Mouse (Mus musculus) liver, adult 2 months (tissue): ENCODE results near the gene Kat2a. TPM values are rescaled to one million over a fixed set of nuclear protein-coding genes. Genes with fewer than 3 reads are reported as not detected.

ENCODE experiments used
- DNase-seq: peaks from one replicate; pipeline ENCODE4 v3.0.0-alpha.2; 2011; ENCODE audit warnings: low read depth, low spot score; ENCODE audit errors: extremely low read depth
- H3K27ac ChIP-seq: fragments of 200-500 bp; replicated peaks from 2 replicates; pipeline ENCODE4 v1.5.1; 2012; ENCODE audit warnings: low read depth, mild to moderate bottlenecking, control low read depth, inconsistent platforms, low read length; ENCODE audit not compliant: insufficient read depth
- H3K27me3 ChIP-seq: fragments of 200-500 bp; 2 replicates; pipeline ENCODE4 v1.6.1; 2012; ENCODE audit warnings: mild to moderate bottlenecking, moderate library complexity, low read length, inconsistent platforms; ENCODE audit not compliant: control insufficient read depth, insufficient read depth
- H3K36me3 ChIP-seq: fragments of 200-500 bp; 2 replicates; pipeline ENCODE4 v1.6.1; 2012; ENCODE audit warnings: low read length, inconsistent platforms; ENCODE audit not compliant: control insufficient read depth, insufficient read depth
- H3K4me1 ChIP-seq: fragments of 200-500 bp; 2 replicates; pipeline ENCODE4 v1.6.1; 2011; ENCODE audit warnings: low read length; ENCODE audit not compliant: control insufficient read depth, insufficient read depth
- H3K4me3 ChIP-seq: fragments of 200-500 bp; 2 replicates; pipeline ENCODE4 v1.5.1; 2011; ENCODE audit warnings: low read depth, mild to moderate bottlenecking, control low read depth, low read length, moderate library complexity; ENCODE audit not compliant: insufficient read depth
- H3K79me2 ChIP-seq: fragments of 200-500 bp; 2 replicates; pipeline ENCODE4 v1.6.1; 2012; ENCODE audit warnings: inconsistent platforms, mild to moderate bottlenecking, low read length, moderate library complexity; ENCODE audit not compliant: control insufficient read depth, insufficient read depth
- H3K9ac ChIP-seq: fragments of 200-500 bp; 2 replicates; pipeline ENCODE4 v1.6.1; 2012; ENCODE audit warnings: low read depth, mild to moderate bottlenecking, control low read depth, inconsistent platforms, low read length
- CTCF ChIP-seq: fragments of 200-500 bp; IDR thresholded peaks from 2 replicates; pipeline ENCODE4 v1.5.1; 2011; ENCODE audit warnings: low read depth, low read length, control low read depth
- POLR2A ChIP-seq: fragments of 200-500 bp; IDR thresholded peaks from 2 replicates; pipeline ENCODE4 v1.6.1; 2011; ENCODE audit warnings: low read length, control low read depth; ENCODE audit not compliant: insufficient read depth; ENCODE audit errors: extremely low read depth
- WGBS: fragments of 180-500 bp; shearing (Covaris S2); methylation state at CpG from one replicate; pipeline ENCODE4 v1.1.7; 2018; 5-methylcytosine and 5-hydroxymethylcytosine counted together
- polyA plus RNA-seq: library from polyadenylated mRNA; depleted of rRNA; stranded (reverse); fragments of >200 nt; gene quantifications from 2 replicates; pipeline ENCODE4 v1.2.3, GENCODE M21; 2012
- total RNA-seq: library from RNA; depleted of rRNA; stranded (reverse); fragments of >200 nt; gene quantifications from 2 replicates; pipeline ENCODE4 v1.2.3, GENCODE M21; 2014

The Kat2a gene
- total and polyA plus RNA-seq, 2 experiments, result 3.3 to 18.9 TPM

DNA sequence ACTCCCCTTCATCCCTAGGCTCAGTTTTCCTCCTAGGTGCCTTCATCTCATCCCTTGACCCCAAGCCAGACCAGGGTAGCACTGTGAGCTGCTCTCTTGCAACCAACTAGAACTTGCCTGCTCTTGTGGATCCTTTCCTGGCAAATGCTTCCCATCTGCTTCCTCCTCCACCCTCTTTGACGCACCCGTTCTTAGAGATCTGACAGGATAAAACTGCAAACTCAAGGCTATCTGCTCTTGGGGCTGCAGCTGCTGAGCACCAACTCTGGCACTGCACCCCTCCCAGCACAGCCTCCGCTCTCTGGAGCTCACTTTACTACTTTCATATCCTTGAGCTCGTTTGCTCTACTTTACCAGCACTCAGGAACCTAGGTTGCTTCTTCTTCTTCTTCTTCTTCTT lies 36.4 kb upstream of the Kat2a start:
- Histone ChIP-seq H3K27me3 (no peaks in the 10 kb centered on the region), H3K4me3 (no peak overlapping the region), H3K4me1 (0 out of 2 replicates have a peak, but pooled peaks cover 3% of the 10 kb centered on the region), H3K36me3 (no peaks in the 10 kb centered on the region), H3K9ac (no peak overlapping the region), H3K79me2 (no peaks in the 10 kb centered on the region), H3K27ac (no peak overlapping the region)
- no peak for TF ChIP-seq POLR2A
- no peak for TF ChIP-seq CTCF
- DNase-seq, result no peak
- WGBS, result 81% methylated on average over 4 of the region's 4 CpGs

DNA sequence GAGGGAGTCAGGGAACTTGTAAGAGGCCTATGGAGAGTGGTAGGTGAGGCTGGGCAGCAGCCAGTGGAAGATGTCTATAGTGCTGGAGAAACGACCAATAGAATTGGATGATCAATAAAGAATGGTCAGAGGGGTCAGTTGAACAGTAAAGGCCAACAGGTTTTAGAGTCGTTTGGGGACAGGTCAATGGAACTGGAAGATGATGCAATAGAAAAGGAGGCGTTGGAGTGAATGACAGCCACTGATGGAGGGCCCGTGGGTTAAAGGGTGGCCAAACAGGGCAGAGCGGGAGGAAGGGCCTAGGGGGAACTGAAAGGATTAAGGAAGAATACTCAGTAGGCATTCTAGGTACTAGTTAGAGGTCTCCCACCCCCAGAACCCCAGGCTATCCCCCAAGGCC lies 34.8 kb upstream of the Kat2a start:
- no peak overlapping the region for H3K4me3 ChIP-seq
- no peaks in the 10 kb centered on the region for H3K79me2 ChIP-seq
- no peak overlapping the region for H3K27ac ChIP-seq
- no peaks in the 10 kb centered on the region for H3K36me3 ChIP-seq
- WGBS, result 17% methylated on average over 5 of the region's 5 CpGs
- H3K4me1 ChIP-seq, result 0 out of 2 replicates have a peak, but pooled peaks cover 3% of the 10 kb centered on the region
- TF ChIP-seq CTCF (no peak), POLR2A (no peak)
- H3K27me3 ChIP-seq, result no peaks in the 10 kb centered on the region
- peak; percentile 79 for DNase-seq
- H3K9ac ChIP-seq, result no peak overlapping the region

DNA sequence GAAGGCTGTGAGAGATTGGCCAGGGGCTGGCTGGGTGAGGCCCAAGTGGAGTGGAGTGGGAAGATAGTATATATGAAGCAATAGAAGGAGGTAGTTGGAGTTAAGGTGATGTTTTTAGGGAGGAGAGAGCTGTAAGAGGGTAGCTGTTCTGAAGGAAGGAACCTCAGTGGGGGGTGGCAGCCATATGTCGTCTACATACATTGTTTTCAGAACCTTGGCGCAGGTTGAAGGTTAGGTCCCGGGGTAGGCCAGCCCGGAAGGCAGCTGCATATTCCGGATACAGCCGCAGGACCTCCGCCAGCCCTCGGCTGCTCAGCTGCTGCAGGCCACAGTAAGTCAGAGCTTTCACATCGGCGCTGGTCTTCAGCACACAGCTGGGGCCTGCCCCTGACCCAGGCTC lies 34.3 kb upstream of the Kat2a start:
- no peak for TF ChIP-seq CTCF
- TF ChIP-seq POLR2A, result no peak
- H3K27me3 ChIP-seq, result no peaks in the 10 kb centered on the region
- no peak overlapping the region for H3K9ac ChIP-seq
- no peak overlapping the region for H3K4me3 ChIP-seq
- no peaks in the 10 kb centered on the region for H3K79me2 ChIP-seq
- no peaks in the 10 kb centered on the region for H3K36me3 ChIP-seq
- no peak overlapping the region for H3K27ac ChIP-seq
- H3K4me1 ChIP-seq, result 0 out of 2 replicates have a peak, but pooled peaks cover 3% of the 10 kb centered on the region
- WGBS, result 81% methylated on average over 10 of the region's 10 CpGs
- DNase-seq, result no peak

DNA sequence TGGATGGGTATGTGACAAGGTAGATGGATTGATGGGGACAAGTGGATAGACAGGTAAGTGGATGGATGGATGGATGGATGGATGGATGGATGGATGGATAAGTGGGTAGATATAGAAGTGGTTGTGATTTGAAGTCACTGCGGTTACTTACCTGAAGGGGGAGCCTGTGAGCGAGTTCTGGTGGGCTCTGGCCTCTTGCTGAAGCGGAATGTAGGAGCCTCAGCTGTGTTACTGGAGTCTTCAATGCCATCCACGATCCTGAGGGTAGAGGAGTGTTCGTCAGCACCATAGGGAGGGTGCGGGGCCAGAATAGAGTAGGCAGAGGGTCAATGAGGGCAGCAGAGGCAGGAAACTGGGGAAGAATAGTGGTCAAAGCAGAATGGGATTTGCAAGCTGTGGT lies 32.8 kb upstream of the Kat2a start:
- Histone ChIP-seq H3K36me3 (no peaks in the 10 kb centered on the region), H3K9ac (no peak overlapping the region), H3K27ac (no peak overlapping the region), H3K79me2 (no peaks in the 10 kb centered on the region), H3K4me1 (0 out of 2 replicates have a peak, but pooled peaks cover 3% of the 10 kb centered on the region), H3K27me3 (no peaks in the 10 kb centered on the region), H3K4me3 (no peak overlapping the region)
- peak; percentile 21 for DNase-seq
- TF ChIP-seq POLR2A, result no peak
- peak; percentile 71 for TF ChIP-seq CTCF
- WGBS, result 30% methylated on average over 6 of the region's 6 CpGs

DNA sequence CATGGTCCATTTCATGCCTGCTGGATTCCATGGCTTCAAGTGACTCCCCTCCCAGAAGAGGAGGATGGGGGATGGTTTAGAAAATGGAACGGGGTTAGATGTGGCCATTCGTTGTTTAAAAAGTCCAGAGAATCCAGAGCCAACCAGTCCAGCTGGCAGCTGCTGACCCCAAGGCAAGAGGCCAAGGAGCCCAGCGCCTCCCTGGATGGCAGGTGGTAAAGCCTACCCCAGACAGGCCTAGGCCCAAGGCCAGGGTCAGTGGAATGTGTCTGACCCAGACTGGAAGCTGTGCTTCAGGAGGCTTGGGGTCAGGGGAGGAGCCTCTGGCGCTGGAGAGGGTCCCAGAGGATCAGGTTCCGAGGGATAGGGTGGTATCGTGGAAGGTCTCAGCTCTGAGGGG lies 29.1 kb upstream of the Kat2a start:
- no peak overlapping the region for H3K27ac ChIP-seq
- H3K4me3 ChIP-seq, result no peak overlapping the region
- no peaks in the 10 kb centered on the region for H3K36me3 ChIP-seq
- H3K4me1 ChIP-seq, result peaks cover 8% of the 10 kb centered on the region
- peaks cover 14% of the 10 kb centered on the region for H3K79me2 ChIP-seq
- no peak for DNase-seq
- H3K27me3 ChIP-seq, result no peaks in the 10 kb centered on the region
- TF ChIP-seq CTCF (no peak), POLR2A (no peak)
- no peak overlapping the region for H3K9ac ChIP-seq
- WGBS, result 65% methylated on average over 6 of the region's 6 CpGs

DNA sequence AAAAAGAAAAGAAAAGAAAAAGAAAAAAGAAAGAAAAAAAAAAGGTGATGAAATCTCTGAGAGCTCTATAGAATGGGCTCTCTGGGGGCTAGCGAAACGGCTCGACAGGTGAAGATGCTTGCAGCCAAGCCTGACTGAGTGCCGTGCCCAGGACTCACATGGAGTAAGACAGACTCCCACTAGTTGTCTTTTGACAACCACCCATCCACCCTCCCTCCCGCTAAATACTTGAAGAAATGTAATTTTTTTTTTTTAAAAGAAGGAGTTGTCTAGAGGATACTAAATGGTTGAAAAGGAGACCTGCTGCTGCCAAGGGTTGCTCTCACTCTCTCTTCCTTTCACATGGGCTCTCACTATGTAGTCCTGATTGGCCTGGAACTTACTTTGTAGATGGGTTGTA lies 26.5 kb upstream of the Kat2a start:
- no peak overlapping the region for H3K27ac ChIP-seq
- no peaks in the 10 kb centered on the region for H3K27me3 ChIP-seq
- H3K36me3 ChIP-seq, result no peaks in the 10 kb centered on the region
- 28% methylated on average over 5 of the region's 5 CpGs for WGBS
- H3K79me2 ChIP-seq, result peaks cover 34% of the 10 kb centered on the region
- TF ChIP-seq CTCF, result no peak
- TF ChIP-seq POLR2A, result no peak
- DNase-seq, result no peak
- H3K4me1 ChIP-seq, result peaks cover 18% of the 10 kb centered on the region
- H3K9ac ChIP-seq, result no peak overlapping the region
- H3K4me3 ChIP-seq, result no peak overlapping the region
